Mouse (Mus musculus) spleen, adult 2 months (tissue): ENCODE measurements around the gene Arl8a. TPM values are rescaled to one million over a fixed set of nuclear protein-coding genes. Genes with fewer than 3 reads are reported as not detected.

ENCODE experiments used
- DNase-seq, 2 experiments: peaks; one replicate each; pipeline versions ENCODE4 v3.0.0 to v3.0.0-alpha.2; 2012 to 2021; ENCODE audit warnings: low spot score in 2 of 2, low read depth in 1 of 2
- H3K27ac ChIP-seq: fragments of 200-500 bp; 2 replicates; pipeline ENCODE4 v1.5.1; 2012; ENCODE audit warnings: low read length, inconsistent platforms; ENCODE audit not compliant: insufficient read depth
- H3K27me3 ChIP-seq: fragments of 200-500 bp; 2 replicates; pipeline ENCODE4 v1.6.1; 2012; ENCODE audit warnings: mild to moderate bottlenecking, moderate library complexity, low read length, inconsistent platforms; ENCODE audit not compliant: control insufficient read depth, insufficient read depth
- H3K36me3 ChIP-seq: fragments of 200-500 bp; 2 replicates; pipeline ENCODE4 v1.6.1; 2012; ENCODE audit warnings: mild to moderate bottlenecking, low read length, inconsistent platforms; ENCODE audit not compliant: control insufficient read depth, insufficient read depth
- H3K4me1 ChIP-seq: fragments of 200-500 bp; 2 replicates; pipeline ENCODE4 v1.6.1; 2011; ENCODE audit warnings: inconsistent platforms; ENCODE audit not compliant: control insufficient read depth, insufficient read depth, insufficient read length
- H3K4me3 ChIP-seq: fragments of 200-500 bp; 2 replicates; pipeline ENCODE4 v1.5.1; 2011; ENCODE audit warnings: mild to moderate bottlenecking, inconsistent platforms; ENCODE audit not compliant: insufficient read depth, insufficient read length; ENCODE audit errors: extremely low read depth
- CTCF ChIP-seq: fragments of 200-500 bp; IDR thresholded peaks from 2 replicates; pipeline ENCODE4 v1.5.1; 2011; ENCODE audit warnings: mild to moderate bottlenecking, inconsistent platforms; ENCODE audit not compliant: insufficient read depth, insufficient read length, insufficient replicate concordance; ENCODE audit errors: extremely low read depth
- POLR2A ChIP-seq: fragments of 200-500 bp; IDR thresholded peaks from 2 replicates; pipeline ENCODE4 v1.6.1; 2011; ENCODE audit warnings: low read depth, low read length, inconsistent platforms
- WGBS: fragments of 180-500 bp; shearing (Covaris S2); methylation state at CpG from one replicate; pipeline ENCODE4 v1.1.7; 2018; 5-methylcytosine and 5-hydroxymethylcytosine counted together
- polyA plus RNA-seq: library from polyadenylated mRNA; depleted of rRNA; stranded (reverse); fragments of >200 nt; gene quantifications from 2 replicates; pipeline ENCODE4 v1.2.3, GENCODE M21; 2012

Arl8a gene
- polyA plus RNA-seq, 1 experiment = 39.9 TPM

GRCm38 (mm10) chr1:135156300-135156699 lies 9.7 kb downstream of the Arl8a start:
- H3K27ac ChIP-seq = no peak overlapping the region
- TF ChIP-seq CTCF (no peak), POLR2A (no peak)
- H3K4me3 ChIP-seq = no peak overlapping the region
- DNase-seq = no peak
- H3K27me3 ChIP-seq = no peaks in the 10 kb centered on the region
- WGBS = 86% methylated on average over 6 of the region's 6 CpGs
- no peaks in the 10 kb centered on the region for H3K4me1 ChIP-seq
- H3K36me3 ChIP-seq = peaks cover 25% of the 10 kb centered on the region

- Histone ChIP-seq H3K27ac (no peak overlapping the region), H3K27me3 (no peaks in the 10 kb centered on the region), H3K36me3 (peaks cover 18% of the 10 kb centered on the region), H3K4me1 (no peaks in the 10 kb centered on the region), H3K4me3 (no peak overlapping the region)
- no peak for DNase-seq
- TF ChIP-seq POLR2A (no peak), CTCF (no peak)
- WGBS = 76% methylated on average over 5 of the region's 5 CpGs
Measured at GRCm38 (mm10) chr1:135158633-135159032, 12.0 kb downstream of the Arl8a start.

GRCm38 (mm10) chr1:135159074-135159473 lies 12.4 kb downstream of the Arl8a start:
- 87% methylated on average over 7 of the region's 7 CpGs for WGBS
- H3K27ac ChIP-seq = no peak overlapping the region
- no peak overlapping the region for H3K4me3 ChIP-seq
- peaks cover 18% of the 10 kb centered on the region for H3K36me3 ChIP-seq
- no peaks in the 10 kb centered on the region for H3K27me3 ChIP-seq
- TF ChIP-seq CTCF (no peak), POLR2A (no peak)
- H3K4me1 ChIP-seq = no peaks in the 10 kb centered on the region
- no peak for DNase-seq

- no peak for DNase-seq
- no peak overlapping the region for H3K4me3 ChIP-seq
- H3K36me3 ChIP-seq = peaks cover 17% of the 10 kb centered on the region
- no peaks in the 10 kb centered on the region for H3K4me1 ChIP-seq
- 91% methylated on average over 11 of the region's 11 CpGs for WGBS
- no peaks in the 10 kb centered on the region for H3K27me3 ChIP-seq
- no peak for TF ChIP-seq POLR2A
- no peak overlapping the region for H3K27ac ChIP-seq
Measured at GRCm38 (mm10) chr1:135159556-135160123, 13.0 kb downstream of the Arl8a start.

- DNase-seq = no peak
- Histone ChIP-seq H3K4me3 (no peak overlapping the region), H3K36me3 (peaks cover 10% of the 10 kb centered on the region), H3K4me1 (no peaks in the 10 kb centered on the region), H3K27me3 (no peaks in the 10 kb centered on the region), H3K27ac (no peak overlapping the region)
- TF ChIP-seq CTCF (no peak), POLR2A (no peak)
- WGBS = 77% methylated on average over 13 of the region's 13 CpGs
Measured at GRCm38 (mm10) chr1:135160411-135161050, 13.9 kb downstream of the Arl8a start.

GRCm38 (mm10) chr1:135162720-135163119 lies 16.1 kb downstream of the Arl8a start:
- no peak overlapping the region for H3K4me3 ChIP-seq
- 93% methylated on average over 6 of the region's 6 CpGs for WGBS
- H3K36me3 ChIP-seq = no peaks in the 10 kb centered on the region
- no peaks in the 10 kb centered on the region for H3K27me3 ChIP-seq
- DNase-seq = no peak
- no peaks in the 10 kb centered on the region for H3K4me1 ChIP-seq
- TF ChIP-seq CTCF = no peak
- TF ChIP-seq POLR2A = no peak
- no peak overlapping the region for H3K27ac ChIP-seq

- WGBS = 54% methylated on average over 11 of the region's 11 CpGs
- no peak for DNase-seq
- TF ChIP-seq POLR2A (no peak), CTCF (no peak)
- H3K4me3 ChIP-seq = no peak within 1 kb of the TSS
- H3K27me3 ChIP-seq = no peaks in the 10 kb centered on the region
- no peaks in the 10 kb centered on the region for H3K36me3 ChIP-seq
- H3K27ac ChIP-seq = no peak within 1 kb of the TSS
- H3K4me1 ChIP-seq = no peaks in the 10 kb centered on the region
Measured at GRCm38 (mm10) chr1:135167435-135167834, 20.8 kb downstream of the Arl8a start, which contains the start of gene Gpr37l1. Gene Gpr37l1 (minus strand): TSS chr1:135167681.
